Mouse (Mus musculus) midbrain, embryonic 11.5 days (tissue): Measurements from ENCODE around the gene Pgm3. TPM values are rescaled to one million over a fixed set of nuclear protein-coding genes. Genes with fewer than 3 reads are reported as not detected.

Source experiments
- polyA plus RNA-seq: library from polyadenylated mRNA; unstranded; fragments of >200 nt; fragmentation: Nextera tagmentation; extraction: Ambion mirVana; gene quantifications from 2 replicates; pipeline ENCODE4 v1.2.1, GENCODE M21; 2014

Gene Pgm3
- polyA plus RNA-seq, 1 experiment from 2014 or later: 34.8 TPM

Other genes with a start within 250 kb of the Pgm3 start
- 6.3 and 9.6 TPM in 2 replicates for gene Ube2cbp, start 106.9 kb downstream of the Pgm3 start, polyA plus RNA-seq
- 14.5 and 15.3 TPM in 2 replicates for gene Dop1a, start 104.7 kb downstream of the Pgm3 start, polyA plus RNA-seq
- 5.1 and 5.2 TPM in 2 replicates for gene Rwdd2a, start 149 bp upstream of the Pgm3 start, polyA plus RNA-seq
- 14.3 and 16.1 TPM in 2 replicates for gene Me1, start 124.1 kb upstream of the Pgm3 start, polyA plus RNA-seq
- 1.4 and 1.9 TPM in 2 replicates for gene Prss35, start 171.8 kb upstream of the Pgm3 start, polyA plus RNA-seq